Mouse (Mus musculus): ENCODE data around the gene Panx3.

Gene Panx3

DNA sequence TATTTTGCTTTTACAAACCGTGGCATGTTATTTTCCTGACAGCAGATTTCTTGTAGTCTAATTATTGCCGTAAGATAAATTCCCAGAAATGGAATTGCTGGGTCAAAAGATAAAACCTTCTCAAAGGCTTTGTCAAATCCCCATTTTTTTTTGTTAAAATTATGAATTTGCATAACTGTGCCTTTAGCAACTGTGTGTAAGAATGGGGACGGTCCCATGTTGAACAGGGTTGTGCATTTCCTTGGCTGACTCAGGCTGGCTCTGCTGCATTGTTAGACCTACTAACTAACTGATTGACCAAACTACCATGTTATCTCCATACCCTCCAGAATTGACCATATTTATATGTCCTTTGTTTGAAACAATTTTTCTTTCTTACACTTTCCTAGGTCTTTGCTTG, 34.8 kb downstream of the Panx3 start:
- no peak for DNase-seq (ENCODE audit: low read depth, low spot score)

- DNase-seq (ENCODE audit: low read depth, low spot score) = no peak
Measured at GRCm38 (mm10) chr9:37632305-37632704, 36.7 kb downstream of the Panx3 start.

GRCm38 (mm10) chr9:37629941-37630340, 39.1 kb downstream of the Panx3 start:
- no peak for DNase-seq (ENCODE audit: low read depth, low spot score)

DNA sequence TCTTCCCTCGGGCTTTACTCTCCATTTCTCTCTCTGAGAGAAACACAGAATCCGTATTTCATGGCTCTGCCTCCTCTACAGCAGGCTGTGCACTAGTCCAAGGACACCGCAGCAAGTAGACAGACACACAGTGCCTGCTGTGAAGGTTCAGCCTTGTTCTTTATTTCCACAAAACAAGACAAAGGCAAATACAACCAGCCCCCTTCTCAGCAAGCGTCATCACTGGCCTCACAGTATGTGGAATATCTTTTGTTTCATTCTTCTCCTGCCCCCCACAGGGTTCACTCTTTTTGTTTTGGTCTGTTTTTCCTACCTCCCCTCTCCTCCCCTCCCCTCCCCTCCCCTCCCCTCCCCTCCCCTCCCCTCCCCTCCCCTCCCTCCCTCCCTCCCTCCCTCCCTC, 40.5 kb downstream of the Panx3 start:
- no peak for DNase-seq (ENCODE audit: low read depth, low spot score)

GRCm38 (mm10) chr9:37627263-37627662, 41.8 kb downstream of the Panx3 start:
- DNase-seq (ENCODE audit: low read depth, low spot score) = no peak

DNA sequence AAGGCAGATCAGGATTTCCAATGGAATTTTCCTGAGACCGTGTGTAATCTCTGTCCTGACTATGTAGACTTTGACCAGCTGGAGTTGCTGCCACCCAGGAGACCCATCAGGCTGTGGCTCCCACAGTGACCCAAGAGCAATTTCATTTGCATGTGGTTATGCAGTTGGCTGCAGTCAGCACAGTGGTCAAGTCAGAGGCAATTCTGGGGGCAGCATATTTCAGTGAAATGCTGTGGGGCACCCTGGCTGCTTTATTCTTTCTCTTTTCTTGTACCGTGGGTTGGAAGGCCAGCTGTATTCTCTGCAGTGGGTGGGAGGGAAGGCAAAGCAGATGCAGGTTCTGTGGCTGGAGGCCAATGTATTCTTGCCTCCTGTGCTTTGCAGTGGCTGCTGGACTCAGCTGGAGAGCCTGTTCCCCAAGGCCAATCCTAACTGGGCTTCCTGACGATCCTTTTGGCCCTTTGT, 42.9 kb downstream of the Panx3 start:
- DNase-seq (ENCODE audit: low read depth, low spot score) = no peak

- no peak for DNase-seq (ENCODE audit: low read depth, low spot score)
Measured at GRCm38 (mm10) chr9:37625641-37626040, 43.4 kb downstream of the Panx3 start.

GRCm38 (mm10) chr9:37625129-37625528, 43.9 kb downstream of the Panx3 start:
- no peak for DNase-seq (ENCODE audit: low read depth, low spot score)

GRCm38 (mm10) chr9:37624502-37624901, 44.5 kb downstream of the Panx3 start:
- no peak for DNase-seq (ENCODE audit: low read depth, low spot score)

DNA sequence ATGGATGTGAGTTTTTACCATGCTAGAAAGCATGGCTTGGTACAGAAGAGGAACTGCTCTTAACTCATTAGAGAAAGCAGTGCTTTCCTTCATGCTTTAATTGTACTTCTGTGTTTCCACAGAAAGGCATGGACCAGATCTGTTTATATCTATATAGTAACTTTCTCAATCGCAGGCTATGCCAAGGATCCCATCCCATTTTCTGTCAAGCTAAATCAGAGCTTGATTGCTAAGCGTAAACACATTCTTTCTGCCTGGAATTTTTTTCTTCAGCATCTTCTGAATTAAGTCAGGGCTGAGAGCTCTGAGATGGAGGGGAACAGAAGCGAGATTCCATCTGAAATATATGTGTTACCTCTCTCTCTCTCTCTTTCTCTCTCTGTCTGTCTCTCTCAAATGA, 45.1 kb downstream of the Panx3 start:
- DNase-seq (ENCODE audit: low read depth, low spot score) = no peak

DNA sequence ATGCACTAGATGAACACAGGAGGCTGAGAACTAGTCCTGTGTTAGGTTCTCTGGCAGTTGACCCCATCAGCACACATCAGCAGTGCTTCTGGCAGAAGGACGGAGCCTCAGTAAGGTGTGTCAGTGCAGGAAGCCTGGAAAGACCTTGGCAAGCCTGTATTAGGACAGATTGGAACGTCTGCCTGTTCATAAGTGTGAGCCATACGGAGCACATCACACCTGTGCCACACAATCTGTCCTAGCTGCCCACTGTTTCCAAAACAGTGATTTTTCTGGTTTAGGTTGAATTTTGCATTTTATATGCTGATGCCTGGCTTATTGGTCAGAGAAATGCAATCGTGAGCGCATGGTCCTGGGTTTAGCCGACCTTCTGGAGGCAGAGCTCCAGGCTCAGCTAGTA, 47.7 kb downstream of the Panx3 start:
- DNase-seq (ENCODE audit: low read depth, low spot score) = no peak

DNA sequence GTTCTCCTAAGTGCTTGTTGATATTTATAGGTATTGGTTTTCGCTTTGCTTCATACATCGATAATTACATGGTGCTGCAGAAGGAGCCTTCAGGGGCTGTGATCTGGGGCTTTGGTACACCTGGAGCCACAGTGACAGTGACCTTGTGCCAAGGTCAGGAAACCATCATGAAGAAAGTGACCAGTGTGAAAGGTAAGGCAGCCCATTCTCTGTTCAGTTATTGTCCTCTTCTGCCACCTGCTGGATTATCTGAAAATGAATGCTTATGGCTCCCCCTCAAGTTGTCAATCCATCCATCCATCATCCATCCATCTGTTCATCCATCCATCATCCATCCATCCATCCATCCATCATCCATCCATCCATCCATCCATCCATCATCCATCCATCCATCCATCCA, 52.3 kb downstream of the Panx3 start:
- DNase-seq (ENCODE audit: low read depth, low spot score) = no peak

DNA sequence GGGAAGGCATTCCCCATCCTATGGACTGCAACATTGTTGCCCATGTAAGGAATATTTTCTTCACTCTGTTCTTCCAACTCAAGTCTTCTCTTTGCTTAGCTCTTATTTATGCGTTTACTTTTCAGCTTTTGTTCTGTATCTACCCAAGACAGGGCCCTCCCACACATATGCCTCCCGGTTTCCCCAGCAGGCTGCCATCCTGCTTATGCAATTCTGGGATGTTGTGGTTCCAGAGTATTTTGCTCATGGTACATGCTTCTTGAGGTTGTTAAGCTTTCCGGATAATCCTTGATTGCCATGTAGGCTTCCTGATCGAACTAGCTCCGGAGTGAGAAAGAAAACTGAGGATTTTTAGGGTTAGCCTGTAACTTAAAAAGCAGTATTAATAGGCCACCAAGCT, 53.8 kb downstream of the Panx3 start:
- DNase-seq (ENCODE audit: low read depth, low spot score) = no peak

DNA sequence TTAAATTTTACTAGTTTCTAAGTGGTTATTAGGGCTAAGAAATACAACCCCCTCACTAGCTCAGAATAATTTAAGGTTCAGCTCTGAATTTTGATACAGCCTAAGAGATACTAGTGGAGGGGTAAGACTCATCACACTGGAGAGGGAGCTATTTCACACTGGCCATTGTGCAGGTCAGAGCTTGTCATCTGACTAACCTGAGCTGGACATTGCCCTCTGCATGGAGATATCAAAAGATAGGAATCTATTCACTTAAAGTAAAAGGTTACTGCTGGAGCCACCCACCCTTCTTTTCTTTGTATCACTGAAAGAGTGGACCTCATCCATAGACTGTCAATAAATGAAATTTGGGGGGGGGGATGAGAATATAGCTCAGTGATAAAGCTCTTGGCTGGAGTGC, 54.7 kb downstream of the Panx3 start:
- no peak for DNase-seq (ENCODE audit: low read depth, low spot score)

DNA sequence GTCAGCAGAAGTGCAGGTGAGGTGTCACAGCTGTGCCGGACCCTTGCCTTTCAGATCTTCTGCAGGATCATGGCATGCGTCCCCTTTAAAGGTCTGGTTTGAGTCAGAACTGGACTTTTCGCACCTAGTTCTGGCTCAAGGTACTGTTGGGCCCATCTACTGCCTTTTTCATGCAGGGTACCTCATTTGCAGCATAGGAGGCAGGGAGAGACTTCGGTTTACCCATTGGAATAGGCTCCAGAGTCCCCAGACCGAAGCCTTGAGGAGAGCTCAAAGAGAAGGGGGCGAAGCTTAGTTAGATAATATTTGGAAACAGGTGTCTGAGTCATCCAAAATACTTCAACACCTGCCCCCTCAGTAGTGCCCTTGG, 55.1 kb downstream of the Panx3 start:
- DNase-seq (ENCODE audit: low read depth, low spot score) = no peak

- peak; percentile 86 for DNase-seq (ENCODE audit: low read depth, low spot score)
Measured at GRCm38 (mm10) chr9:37613182-37613910, 55.7 kb downstream of the Panx3 start, which contains the start of gene Spa17. Gene Spa17 (minus strand): TSS chr9:37613722.

Measured in WW6 (cell line).